Comparison of ENCODE assay signal across 29 mouse cellular contexts in the genomic region with DNA sequence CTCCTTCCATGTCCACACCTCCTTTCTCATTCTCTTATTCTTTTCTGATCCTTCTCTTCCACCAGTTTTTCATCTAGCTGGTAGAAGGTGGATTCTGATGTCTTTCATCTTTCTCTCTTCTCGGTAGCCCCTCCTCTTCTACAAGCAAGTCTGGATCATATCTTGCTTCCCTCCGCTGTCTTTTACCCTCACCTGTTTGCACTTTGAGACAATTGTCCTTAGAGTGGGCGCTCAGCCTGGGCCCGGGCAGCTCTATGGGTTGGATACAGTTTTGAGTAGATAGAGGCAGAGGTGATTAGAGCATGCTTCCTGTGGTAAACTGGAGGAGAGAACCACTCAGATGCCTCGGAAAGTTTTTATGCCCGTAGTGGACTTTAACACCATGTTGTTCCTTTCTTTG. TPM values are rescaled to one million over a fixed set of nuclear protein-coding genes. Genes with fewer than 3 reads are reported as not detected.
"Had no signal": no experiment of that assay in that cellular context is flagged by ENCODE, and none has a peak within 500 bp of the region (broad histone marks: within the 10 kb centered on the region; RNA-seq: fewer than 3 reads in every experiment).

No protein-coding gene starts in this region.

- H3K9ac ChIP-seq: embryonic facial prominence, embryonic 12.5 days; embryonic facial prominence, embryonic 13.5 days; embryonic facial prominence, embryonic 15.5 days; forebrain, embryonic 12.5 days; forebrain, embryonic 13.5 days; forebrain, embryonic 15.5 days; forebrain, postnatal 0 days had no signal

- H3K27me3 ChIP-seq: embryonic facial prominence, embryonic 12.5 days; embryonic facial prominence, embryonic 13.5 days; embryonic facial prominence, embryonic 15.5 days; forebrain, embryonic 12.5 days; forebrain, embryonic 13.5 days; forebrain, embryonic 15.5 days had no signal

- ATAC-seq: forebrain, embryonic 13.5 days; forebrain, embryonic 14.5 days; forebrain, embryonic 15.5 days; forebrain, embryonic 16.5 days; forebrain, postnatal 0 days had no signal

- H3K4me3 ChIP-seq: embryonic facial prominence, embryonic 10.5 days; embryonic facial prominence, embryonic 12.5 days; embryonic facial prominence, embryonic 13.5 days; embryonic facial prominence, embryonic 15.5 days; erythroblast, embryonic 14.5 days; forebrain, embryonic 10.5 days; forebrain, embryonic 12.5 days; forebrain, embryonic 13.5 days; forebrain, embryonic 15.5 days; gastrocnemius, adult 2 months; heart, adult 2 months had no signal

- DNase-seq: cerebellum, adult 2 months; cerebellum, adult 8-10 months; cerebellum, adult 9-10 months; cerebellum, adult 9-11 months; cerebellum, postnatal 10 days; cerebellum, postnatal 14 days; cerebellum, postnatal 25 days; cerebellum, postnatal 36 days; embryo, embryonic 11 days; forebrain, postnatal 0 days; gastrocnemius, adult 2 months; gastrocnemius, postnatal 10 days; gastrocnemius, postnatal 14 days; gastrocnemius, postnatal 25 days; gastrocnemius, postnatal 36 days; heart, adult 18-20 months; heart, adult 2 months had no signal

- H3K4me1 ChIP-seq: embryonic facial prominence, embryonic 10.5 days; embryonic facial prominence, embryonic 12.5 days; embryonic facial prominence, embryonic 15.5 days; forebrain, embryonic 10.5 days; forebrain, embryonic 12.5 days; forebrain, embryonic 13.5 days; forebrain, embryonic 15.5 days had no signal

- H3K9me3 ChIP-seq: embryonic facial prominence, embryonic 10.5 days; embryonic facial prominence, embryonic 12.5 days; embryonic facial prominence, embryonic 13.5 days; embryonic facial prominence, embryonic 15.5 days; forebrain, embryonic 10.5 days; forebrain, embryonic 12.5 days; forebrain, embryonic 13.5 days; forebrain, embryonic 15.5 days had no signal

- H3K36me3 ChIP-seq: embryonic facial prominence, embryonic 10.5 days; embryonic facial prominence, embryonic 12.5 days; embryonic facial prominence, embryonic 13.5 days; embryonic facial prominence, embryonic 15.5 days; forebrain, embryonic 15.5 days had no signal

- H3K27ac ChIP-seq: embryonic facial prominence, embryonic 10.5 days; embryonic facial prominence, embryonic 12.5 days; embryonic facial prominence, embryonic 13.5 days; embryonic facial prominence, embryonic 15.5 days; forebrain, embryonic 10.5 days; forebrain, embryonic 12.5 days; forebrain, embryonic 13.5 days; forebrain, embryonic 15.5 days; gastrocnemius, adult 2 months; heart, adult 2 months had no signal

- H3K4me2 ChIP-seq: embryonic facial prominence, embryonic 12.5 days; embryonic facial prominence, embryonic 13.5 days; embryonic facial prominence, embryonic 15.5 days; forebrain, embryonic 12.5 days; forebrain, embryonic 13.5 days; forebrain, embryonic 15.5 days had no signal

RNA-seq across cellular contexts. Expression of a gene that starts 33.5 kb away (rescaled TPM):
- total RNA-seq: gastrocnemius, adult 18-20 months; gastrocnemius, postnatal 25 days; gastrocnemius, postnatal 36 days had no signal
- polyA plus RNA-seq: erythroblast, embryonic 14.5 days had no signal
